Mouse (Mus musculus): Measurements from ENCODE around the gene Igsf9.
A peak's percentile ranks its signal among the peaks of the same experiment; 100 is the strongest.

- peak; percentile 96 for TF ChIP-seq CTCF (IDR thresholded peaks at IDR 0.05; ENCODE audit: low read depth, low read length)
- no peak for TF ChIP-seq GATA1 (IDR thresholded peaks at IDR 0.05; ENCODE audit: borderline replicate concordance, low read length)
- TF ChIP-seq GATA2 (IDR thresholded peaks at IDR 0.05; ENCODE audit: borderline replicate concordance, low read depth, low read length): no peak
These were observed 8.7 kb downstream of the Igsf9 start for GRCm38 (mm10) chr1:172490261-172490661.

Data from G1E (cell line).